Mouse (Mus musculus): ENCODE measurements at regions not wholly inside any gene's neighbourhood (a gene's known extent, or its start where the extent isn't known, plus 50 kb on each side); places are given as distances from the start of the nearest gene placed in this dataset.

DNA sequence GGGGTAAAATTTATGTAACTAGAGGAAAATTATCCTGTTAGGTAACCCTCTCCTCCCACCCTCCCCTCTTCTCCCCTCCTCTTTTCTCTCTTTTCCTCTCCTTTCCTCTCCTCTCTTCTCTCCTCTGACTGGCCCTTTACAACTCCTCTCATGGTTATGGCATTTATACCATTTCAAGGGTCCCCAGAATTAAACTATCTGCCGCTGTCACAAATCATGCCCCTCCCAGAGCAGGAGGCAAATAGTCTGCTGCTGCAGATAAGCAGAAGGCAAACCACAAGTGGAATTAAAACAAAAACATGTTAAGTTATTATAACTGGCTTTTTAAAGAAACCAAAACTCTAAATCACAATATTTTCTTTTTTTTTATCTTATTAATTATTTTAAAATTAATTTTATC is 407.9 kb downstream of the Tecrl start:
- no peak for TF ChIP-seq POLR2A (IDR thresholded peaks at IDR 0.05; ENCODE audit: extremely low read depth, insufficient read depth, low read length)
- no peak for TF ChIP-seq CTCF (IDR thresholded peaks at IDR 0.05; ENCODE audit: extremely low read depth, insufficient read depth, low read length)

DNA sequence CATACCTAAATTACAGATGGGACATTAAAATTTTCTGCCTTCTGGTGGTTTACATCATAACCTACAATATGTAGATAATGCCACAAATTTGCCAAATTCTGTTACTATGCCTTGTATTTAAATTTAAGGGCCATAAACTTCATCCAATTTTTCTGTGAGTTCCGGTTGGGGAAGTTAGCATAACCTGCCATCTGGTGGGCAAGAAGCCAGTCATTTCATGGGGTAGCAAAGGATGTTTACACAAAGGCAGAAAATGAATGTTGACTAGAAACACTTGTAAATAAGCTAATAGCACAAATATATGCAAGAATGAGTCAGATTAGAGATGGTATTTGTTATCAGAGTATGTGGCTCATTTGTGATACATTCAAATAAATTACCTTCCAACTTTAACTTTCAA is 415.2 kb downstream of the Tecrl start:
- Histone ChIP-seq H3K4me3 (ENCODE audit: insufficient read depth, low read length) (no peak overlapping the region), H3K4me1 (ENCODE audit: control insufficient read depth, insufficient read depth, low read length) (no peaks in the 10 kb centered on the region), H3K27ac (ENCODE audit: insufficient read depth, low read length) (no peak overlapping the region)
- TF ChIP-seq CTCF (IDR thresholded peaks at IDR 0.05; ENCODE audit: extremely low read depth, insufficient read depth, low read length) (no peak), POLR2A (IDR thresholded peaks at IDR 0.05; ENCODE audit: extremely low read depth, insufficient read depth, low read length) (no peak)

More for the DNA sequence above, 407.9 kb downstream of the Tecrl start:
- Histone ChIP-seq H3K4me1 (ENCODE audit: control insufficient read depth, insufficient read depth, low read length) (no peaks in the 10 kb centered on the region), H3K4me3 (ENCODE audit: insufficient read depth, low read length) (no peak overlapping the region), H3K27ac (ENCODE audit: insufficient read depth, low read length) (no peak overlapping the region)

DNA sequence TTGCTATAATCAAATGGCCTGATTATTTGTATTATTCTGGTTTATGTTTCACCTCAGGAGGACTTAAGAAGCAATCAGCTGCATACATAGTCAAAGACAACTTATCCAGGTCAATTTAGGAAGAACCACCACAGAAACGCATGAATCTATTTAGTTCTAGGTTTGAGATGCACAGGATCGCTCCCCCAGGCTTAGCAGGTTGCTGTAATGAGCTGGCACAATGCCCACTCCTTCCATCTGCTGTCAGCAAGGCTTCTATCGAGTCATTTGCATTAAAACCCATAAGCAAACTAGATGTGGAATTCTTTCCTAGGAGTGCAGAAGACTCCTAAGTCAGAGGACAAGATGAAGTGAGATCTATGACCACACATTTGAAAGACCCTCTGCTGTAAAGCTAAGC is 455.6 kb downstream of the Tecrl start:
- H3K4me3 ChIP-seq (ENCODE audit: insufficient read depth, low read length), result no peak overlapping the region
- TF ChIP-seq CTCF (IDR thresholded peaks at IDR 0.05; ENCODE audit: extremely low read depth, insufficient read depth, low read length), result no peak
- no peak for TF ChIP-seq POLR2A (IDR thresholded peaks at IDR 0.05; ENCODE audit: extremely low read depth, insufficient read depth, low read length)
- no peak overlapping the region for H3K27ac ChIP-seq (ENCODE audit: insufficient read depth, low read length)
- H3K4me1 ChIP-seq (ENCODE audit: control insufficient read depth, insufficient read depth, low read length), result peaks cover 3% of the 10 kb centered on the region

DNA sequence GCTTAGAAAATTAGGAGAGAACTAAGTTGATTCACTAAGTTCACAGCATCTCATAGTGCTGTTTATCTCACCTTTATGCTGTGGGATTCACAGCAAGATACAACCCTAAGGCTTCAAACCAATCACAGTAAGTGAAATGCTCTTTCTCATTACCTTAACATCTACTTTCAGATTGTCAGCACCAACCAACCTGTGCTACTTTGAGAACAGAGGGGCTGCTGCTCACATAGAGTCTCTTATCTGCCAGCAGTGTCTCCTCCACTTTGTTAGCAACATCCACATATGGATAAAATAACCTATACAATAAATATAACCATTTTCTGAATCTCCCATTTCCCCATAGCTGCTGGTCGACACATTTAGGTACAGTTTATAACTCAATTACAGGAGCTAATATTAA is 456.1 kb downstream of the Tecrl start:
- no peak for TF ChIP-seq POLR2A (IDR thresholded peaks at IDR 0.05; ENCODE audit: extremely low read depth, insufficient read depth, low read length)
- no peak for TF ChIP-seq CTCF (IDR thresholded peaks at IDR 0.05; ENCODE audit: extremely low read depth, insufficient read depth, low read length)
- peaks cover 3% of the 10 kb centered on the region for H3K4me1 ChIP-seq (ENCODE audit: control insufficient read depth, insufficient read depth, low read length)
- peak overlapping the region; percentile 64; the same call in 1 of the 2 replicates for H3K27ac ChIP-seq (ENCODE audit: insufficient read depth, low read length)
- H3K4me3 ChIP-seq (ENCODE audit: insufficient read depth, low read length), result no peak overlapping the region

DNA sequence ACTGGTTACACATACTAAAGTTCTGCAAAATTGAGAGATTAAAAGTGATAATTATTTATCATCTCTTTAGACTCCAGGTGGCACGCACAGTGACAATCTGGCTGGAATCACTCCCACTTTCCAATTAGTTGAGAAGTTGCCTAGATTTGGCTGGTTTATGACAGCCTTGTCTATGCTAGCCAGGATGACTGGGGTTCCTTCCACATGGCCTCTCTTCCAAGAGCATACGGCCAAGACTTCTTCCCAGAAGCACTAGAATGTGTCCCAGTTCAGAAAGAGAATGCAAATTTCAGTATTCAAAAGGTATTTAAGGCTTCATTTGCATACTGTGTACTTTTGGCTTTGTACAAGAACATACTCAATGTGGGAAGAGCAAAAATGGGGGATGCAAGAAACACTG is 456.6 kb downstream of the Tecrl start:
- peaks cover 3% of the 10 kb centered on the region for H3K4me1 ChIP-seq (ENCODE audit: control insufficient read depth, insufficient read depth, low read length)
- no peak overlapping the region; the same call in 1 of the 2 replicates for H3K27ac ChIP-seq (ENCODE audit: insufficient read depth, low read length)
- TF ChIP-seq POLR2A (IDR thresholded peaks at IDR 0.05; ENCODE audit: extremely low read depth, insufficient read depth, low read length) (no peak), CTCF (IDR thresholded peaks at IDR 0.05; ENCODE audit: extremely low read depth, insufficient read depth, low read length) (no peak)
- H3K4me3 ChIP-seq (ENCODE audit: insufficient read depth, low read length), result no peak overlapping the region

DNA sequence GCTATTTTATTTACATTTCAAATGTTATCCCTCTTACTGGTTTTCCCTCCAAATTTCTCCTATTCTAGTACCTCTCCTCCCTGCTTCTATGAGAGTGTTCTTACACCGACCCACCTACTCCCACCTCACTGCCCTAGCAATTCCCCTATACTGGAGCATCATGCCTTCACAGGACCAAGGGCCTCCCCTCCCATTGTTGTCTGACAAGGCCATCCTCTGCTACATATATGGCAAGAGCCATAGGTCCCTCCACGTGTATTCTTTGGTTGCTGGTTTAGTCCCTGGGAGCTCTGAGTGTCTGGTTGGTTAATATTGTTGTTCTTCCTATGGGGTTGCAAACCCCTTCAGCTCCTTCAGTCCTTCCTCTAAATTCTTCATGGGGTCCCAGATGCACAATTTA is 485.7 kb downstream of the Tecrl start:
- no peak for TF ChIP-seq CTCF (IDR thresholded peaks at IDR 0.05; ENCODE audit: extremely low read depth, insufficient read depth, low read length)
- no peak for TF ChIP-seq POLR2A (IDR thresholded peaks at IDR 0.05; ENCODE audit: extremely low read depth, insufficient read depth, low read length)
- no peaks in the 10 kb centered on the region for H3K4me1 ChIP-seq (ENCODE audit: control insufficient read depth, insufficient read depth, low read length)
- no peak overlapping the region for H3K27ac ChIP-seq (ENCODE audit: insufficient read depth, low read length)
- no peak overlapping the region for H3K4me3 ChIP-seq (ENCODE audit: insufficient read depth, low read length)

DNA sequence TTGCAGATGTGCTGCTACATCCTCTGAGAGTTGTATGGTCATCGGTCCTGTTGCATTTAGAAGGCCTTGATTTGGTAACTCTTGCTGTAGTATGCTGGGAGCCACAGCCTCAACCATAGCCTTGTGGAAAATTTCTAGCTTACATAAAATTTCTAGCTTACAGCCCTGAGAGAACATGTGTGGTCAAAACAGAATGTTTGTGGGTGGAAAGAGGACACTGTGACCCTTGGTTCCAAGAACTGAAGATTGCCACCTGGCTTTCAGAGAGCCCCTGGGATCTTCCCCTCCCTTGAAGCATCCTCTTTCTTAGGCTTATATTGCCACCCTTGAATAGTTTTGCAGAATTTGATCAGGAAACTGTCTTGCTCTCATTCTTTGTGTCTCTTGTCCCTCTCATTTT is 490.6 kb downstream of the Tecrl start:
- H3K4me1 ChIP-seq (ENCODE audit: control insufficient read depth, insufficient read depth, low read length), result no peaks in the 10 kb centered on the region
- no peak for TF ChIP-seq CTCF (IDR thresholded peaks at IDR 0.05; ENCODE audit: extremely low read depth, insufficient read depth, low read length)
- no peak overlapping the region for H3K4me3 ChIP-seq (ENCODE audit: insufficient read depth, low read length)
- H3K27ac ChIP-seq (ENCODE audit: insufficient read depth, low read length), result no peak overlapping the region

DNA sequence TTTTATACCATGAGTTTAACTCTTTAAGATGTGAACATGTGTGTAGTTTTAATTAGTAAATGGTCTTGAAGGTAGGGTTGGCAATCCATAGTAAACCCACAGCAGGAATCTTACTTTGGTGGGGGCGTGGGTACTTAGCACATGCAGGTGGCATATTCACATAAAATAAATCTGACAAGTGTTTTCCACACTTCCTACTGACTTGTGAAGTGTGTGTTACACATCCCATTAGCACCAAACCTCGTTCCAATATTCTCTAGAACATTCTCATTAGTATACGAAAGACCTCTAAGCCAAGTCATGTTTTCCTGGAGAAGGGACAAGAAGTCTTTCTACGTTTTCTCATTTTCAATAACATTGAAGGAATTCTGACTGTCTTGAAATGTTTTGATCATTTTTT is 529.7 kb downstream of the Tecrl start:
- Histone ChIP-seq H3K4me3 (ENCODE audit: insufficient read depth, low read length) (no peak overlapping the region), H3K27ac (ENCODE audit: insufficient read depth, low read length) (no peak overlapping the region), H3K4me1 (ENCODE audit: control insufficient read depth, insufficient read depth, low read length) (no peaks in the 10 kb centered on the region)
- TF ChIP-seq POLR2A (IDR thresholded peaks at IDR 0.05; ENCODE audit: extremely low read depth, insufficient read depth, low read length) (no peak), CTCF (IDR thresholded peaks at IDR 0.05; ENCODE audit: extremely low read depth, insufficient read depth, low read length) (no peak)

DNA sequence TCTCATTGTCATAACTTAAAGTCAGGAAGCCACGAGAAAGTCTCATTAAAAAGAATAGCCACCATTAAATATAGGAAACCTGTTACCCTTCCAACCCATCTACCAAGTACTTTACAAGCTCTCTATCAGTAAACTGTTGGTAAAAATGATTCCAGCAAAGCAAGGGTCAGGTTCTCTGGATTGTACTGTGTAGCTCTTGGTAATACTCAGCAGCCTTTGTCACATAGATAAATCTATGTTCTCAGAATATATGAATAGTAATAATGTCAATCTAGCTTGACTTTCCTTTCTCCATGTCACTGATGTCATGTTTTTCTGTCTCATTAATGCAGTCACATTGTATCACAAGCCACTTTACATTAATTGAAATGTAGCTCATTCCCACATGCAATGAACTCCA is 561.8 kb downstream of the Tecrl start:
- H3K27ac ChIP-seq (ENCODE audit: insufficient read depth, low read length), result no peak overlapping the region
- H3K4me3 ChIP-seq (ENCODE audit: insufficient read depth, low read length), result no peak overlapping the region
- TF ChIP-seq CTCF (IDR thresholded peaks at IDR 0.05; ENCODE audit: extremely low read depth, insufficient read depth, low read length), result no peak
- no peak for TF ChIP-seq POLR2A (IDR thresholded peaks at IDR 0.05; ENCODE audit: extremely low read depth, insufficient read depth, low read length)
- H3K4me1 ChIP-seq (ENCODE audit: control insufficient read depth, insufficient read depth, low read length), result no peaks in the 10 kb centered on the region
